ENCODE assay signal across 10 mouse cellular contexts in genomic region chr17:75522347-75523065, GRCm38 (mm10). TPM values are rescaled to one million over a fixed set of nuclear protein-coding genes. Genes with fewer than 3 reads are reported as not detected.
A peak's percentile ranks its signal among the peaks of the same experiment; 100 is the strongest.
DNase-seq lines count a peak whose midpoint lies in the region; ATAC-seq and TF ChIP-seq lines count a peak whose summit lies in the region.
"Had no signal": no experiment of that assay in that cellular context is flagged by ENCODE, and none has a peak within 500 bp of the region (broad histone marks: within the 10 kb centered on the region; RNA-seq: fewer than 3 reads in every experiment).

No protein-coding gene starts in this region.

- H3K9ac ChIP-seq in lung, embryonic 14.5 days: no peak overlapping the region
- no peak overlapping the region for H3K9ac ChIP-seq in midbrain, postnatal 0 days (replicated peaks; ENCODE audit: low read length, poor library complexity, severe bottlenecking)
- H3K9ac ChIP-seq: stomach, embryonic 15.5 days had no signal

- no peaks in the 10 kb centered on the region for H3K27me3 ChIP-seq in lung, embryonic 14.5 days (ENCODE audit: insufficient read depth, low read length)
- no peaks in the 10 kb centered on the region for H3K27me3 ChIP-seq in midbrain, postnatal 0 days (ENCODE audit: insufficient read depth, low read length)
- H3K27me3 ChIP-seq: stomach, embryonic 15.5 days had no signal

- no peak for TF ChIP-seq CTCF in lung, embryonic 14.5 days (IDR thresholded peaks at IDR 0.05; ENCODE audit: low read depth)
- TF ChIP-seq CTCF in midbrain, postnatal 0 days (IDR thresholded peaks at IDR 0.05): no peak

- no peak overlapping the region for H3K27ac ChIP-seq in lung, embryonic 14.5 days (ENCODE audit: low read depth)
- H3K27ac ChIP-seq in midbrain, postnatal 0 days (ENCODE audit: low read depth, low read length): no peak overlapping the region
- H3K27ac ChIP-seq: stomach, embryonic 15.5 days had no signal

- H3K4me1 ChIP-seq in lung, embryonic 14.5 days (ENCODE audit: insufficient read depth): no peaks in the 10 kb centered on the region
- H3K4me1 ChIP-seq in midbrain, postnatal 0 days (ENCODE audit: insufficient read depth, low read length): no peaks in the 10 kb centered on the region
- H3K4me1 ChIP-seq: stomach, embryonic 15.5 days had no signal

- H3K36me3 ChIP-seq in lung, embryonic 14.5 days (ENCODE audit: insufficient read depth): no peaks in the 10 kb centered on the region
- H3K36me3 ChIP-seq in midbrain, postnatal 0 days (ENCODE audit: insufficient read depth, low read length): no peaks in the 10 kb centered on the region
- H3K36me3 ChIP-seq: stomach, embryonic 15.5 days had no signal

- H3K4me3 ChIP-seq in lung, embryonic 14.5 days (ENCODE audit: low read depth, low read length): no peak overlapping the region
- H3K4me3 ChIP-seq in midbrain, postnatal 0 days (ENCODE audit: low read depth, low read length): no peak overlapping the region
- H3K4me3 ChIP-seq: stomach, embryonic 15.5 days had no signal

- peak; percentile 18 for DNase-seq in embryo, embryonic 11 days
- DNase-seq in embryo, embryonic 10 days (ENCODE audit: low spot score): no peak
- DNase-seq in lung, embryonic 14.5 days: no peak
- DNase-seq in lung, postnatal 4 days: no peak
- DNase-seq in heart, adult 8-10 months (ENCODE audit: low spot score): peak; percentile 67
- peak; percentile 44 for DNase-seq in midbrain, postnatal 0 days (ENCODE audit: low spot score)
- DNase-seq in neural tube, embryonic 10.5 days (ENCODE audit: extremely low spot score, low spot score): no peak
- no peak for DNase-seq in B cell, adult 2 months
- DNase-seq: cerebellum, adult 2 months had no signal

- 26% methylated on average over 9 of the region's 9 CpGs for WGBS in lung, embryonic 14.5 days
- WGBS in midbrain, postnatal 0 days: 21% methylated on average over 9 of the region's 9 CpGs

- H3K4me2 ChIP-seq in lung, embryonic 14.5 days: peak overlapping the region; percentile 12; the same call in 1 of the 2 replicates
- H3K4me2 ChIP-seq in midbrain, postnatal 0 days (ENCODE audit: low read depth, low read length, poor library complexity, severe bottlenecking): no peak overlapping the region
- H3K4me2 ChIP-seq: stomach, embryonic 15.5 days had no signal

- H3K9me3 ChIP-seq in lung, embryonic 14.5 days (ENCODE audit: low read depth, low read length): no peaks in the 10 kb centered on the region
- H3K9me3 ChIP-seq in midbrain, postnatal 0 days (ENCODE audit: low read length): no peaks in the 10 kb centered on the region
- H3K9me3 ChIP-seq: stomach, embryonic 15.5 days had no signal

- 0 out of 2 replicates have a peak, but pooled peaks have one; percentile 35 for ATAC-seq in lung, embryonic 14.5 days (ENCODE audit: insufficient read depth)
- peak; percentile 55; the same call in 1 of the 2 replicates for ATAC-seq in midbrain, postnatal 0 days (ENCODE audit: low FRiP score)

RNA-seq across cellular contexts. Expression of gene Fam98a, which starts 29.2 kb away (rescaled TPM):
- 7.9 and 9.7 TPM in 2 replicates for polyA plus RNA-seq in lung, embryonic 14.5 days (2014; fragmentation: Nextera tagmentation; extraction: Ambion mirVana)
- 10 to 100 TPM; 40.3 to 43.8 (median 40.8) TPM for total RNA-seq in heart, adult 8-10 months (2022)
- total RNA-seq in midbrain, postnatal 0 days (2014; rRNA removed): 16.3 and 27.4 TPM in 2 replicates
- polyA plus RNA-seq in midbrain, postnatal 0 days (2015; fragmentation: Nextera tagmentation; extraction: Ambion mirVana): 17.1 and 20.5 TPM in 2 replicates

Comparison
In these comparisons a context has a peak if more than half of its experiments do, and no peak if none do; other contexts are left out.
1. DNase-seq: peak in embryo, embryonic 11 days (single experiment), heart, adult 8-10 months (single experiment) and midbrain, postnatal 0 days (single experiment); none in embryo, embryonic 10 days (single experiment), lung, embryonic 14.5 days (single experiment), lung, postnatal 4 days (0 of 2), neural tube, embryonic 10.5 days (single experiment) and B cell, adult 2 months (0 of 2).